Mouse (Mus musculus) lung, embryonic 16.5 days (tissue): Measurements from ENCODE around the gene Madcam1. TPM values are rescaled to one million over a fixed set of nuclear protein-coding genes. Genes with fewer than 3 reads are reported as not detected.

Experiments used
- polyA plus RNA-seq: library from polyadenylated mRNA; unstranded; fragments of >200 nt; fragmentation: Nextera tagmentation; extraction: Ambion mirVana; gene quantifications from 2 replicates; pipeline ENCODE4 v1.2.1, GENCODE M21; 2015

The Madcam1 gene
- polyA plus RNA-seq, 1 experiment from 2014 or later: 0.69 TPM

Other genes with a start within 250 kb of the Madcam1 start
- not detected in 2 replicates for gene Vmn2r83, start 195.8 kb upstream of the Madcam1 start, polyA plus RNA-seq
- gene Plpp2, start 130.8 kb upstream of the Madcam1 start, polyA plus RNA-seq: 32.9 and 34.4 TPM in 2 replicates
- gene Mier2, start 109.4 kb upstream of the Madcam1 start, polyA plus RNA-seq: 43.7 and 44.9 TPM in 2 replicates
- gene Theg, start 77.2 kb upstream of the Madcam1 start, polyA plus RNA-seq: not detected in 2 replicates
- gene C2cd4c, start 50.5 kb upstream of the Madcam1 start, polyA plus RNA-seq: not detected in 2 replicates
- gene Shc2, start 26.6 kb upstream of the Madcam1 start, polyA plus RNA-seq: 2.0 and 4.2 TPM in 2 replicates
- gene Odf3l2, start 18.8 kb upstream of the Madcam1 start, polyA plus RNA-seq: not detected in 2 replicates
- 57.5 and 58.3 TPM in 2 replicates for gene Tpgs1, start 4.8 kb downstream of the Madcam1 start, polyA plus RNA-seq
- gene Cdc34, start 17.6 kb downstream of the Madcam1 start, polyA plus RNA-seq: 64.0 and 68.9 TPM in 2 replicates
- 0.62 and 0.98 TPM in 2 replicates for gene Gzmm, start 24.5 kb downstream of the Madcam1 start, polyA plus RNA-seq
- 1,174 and 1,330 TPM in 2 replicates for gene Bsg, start 39.9 kb downstream of the Madcam1 start, polyA plus RNA-seq
- not detected in 2 replicates for gene Hcn2, start 52.1 kb downstream of the Madcam1 start, polyA plus RNA-seq
- 46.2 and 47.8 TPM in 2 replicates for gene Polrmt, start 82.0 kb downstream of the Madcam1 start, polyA plus RNA-seq
- 0.11 and 0.29 TPM in 2 replicates for gene Fgf22, start 90.5 kb downstream of the Madcam1 start, polyA plus RNA-seq
- gene Rnf126, start 102.4 kb downstream of the Madcam1 start, polyA plus RNA-seq: 47.9 and 61.4 TPM in 2 replicates
- 21.7 and 22.7 TPM in 2 replicates for gene Fstl3, start 112.7 kb downstream of the Madcam1 start, polyA plus RNA-seq
- 0.57 and 2.1 TPM in 2 replicates for gene Prss57, start 126.4 kb downstream of the Madcam1 start, polyA plus RNA-seq
- 52.7 and 54.1 TPM in 2 replicates for gene Palm, start 129.0 kb downstream of the Madcam1 start, polyA plus RNA-seq
- gene Misp, start 156.4 kb downstream of the Madcam1 start, polyA plus RNA-seq: 10.6 and 13.5 TPM in 2 replicates
- gene Ptbp1, start 189.9 kb downstream of the Madcam1 start, polyA plus RNA-seq: 344 and 371 TPM in 2 replicates
- gene Prtn3, start 209.9 kb downstream of the Madcam1 start, polyA plus RNA-seq: 3.0 and 4.0 TPM in 2 replicates
- gene Plppr3, start 210.1 kb downstream of the Madcam1 start, polyA plus RNA-seq: 22.6 and 26.4 TPM in 2 replicates
- 0.26 and 1.2 TPM in 2 replicates for gene Elane, start 221.7 kb downstream of the Madcam1 start, polyA plus RNA-seq
- not detected in 2 replicates for gene Cfd, start 226.3 kb downstream of the Madcam1 start, polyA plus RNA-seq
- 48.3 and 51.2 TPM in 2 replicates for gene Med16, start 244.4 kb downstream of the Madcam1 start, polyA plus RNA-seq
- 12.8 TPM in 1 of 2 replicates, not detected in the other for gene Gm26602, start 246.3 kb downstream of the Madcam1 start, polyA plus RNA-seq